Mouse (Mus musculus) small intestine, adult 2 months (tissue): ENCODE results near the gene Spag8.

Experiments used
- CTCF ChIP-seq: fragments of 200-500 bp; IDR thresholded peaks from 2 replicates; pipeline ENCODE4 v1.5.1; 2012; ENCODE audit warnings: low read depth, mild to moderate bottlenecking, control low read depth, inconsistent platforms, low read length, moderate library complexity, mixed read lengths; ENCODE audit not compliant: insufficient replicate concordance, insufficient read length; ENCODE audit errors: extremely low read depth
- POLR2A ChIP-seq: fragments of 200-500 bp; IDR thresholded peaks from 2 replicates; pipeline ENCODE4 v1.6.1; 2012; ENCODE audit warnings: low read depth, mild to moderate bottlenecking, control low read depth, inconsistent platforms, low read length, moderate library complexity

DNA sequence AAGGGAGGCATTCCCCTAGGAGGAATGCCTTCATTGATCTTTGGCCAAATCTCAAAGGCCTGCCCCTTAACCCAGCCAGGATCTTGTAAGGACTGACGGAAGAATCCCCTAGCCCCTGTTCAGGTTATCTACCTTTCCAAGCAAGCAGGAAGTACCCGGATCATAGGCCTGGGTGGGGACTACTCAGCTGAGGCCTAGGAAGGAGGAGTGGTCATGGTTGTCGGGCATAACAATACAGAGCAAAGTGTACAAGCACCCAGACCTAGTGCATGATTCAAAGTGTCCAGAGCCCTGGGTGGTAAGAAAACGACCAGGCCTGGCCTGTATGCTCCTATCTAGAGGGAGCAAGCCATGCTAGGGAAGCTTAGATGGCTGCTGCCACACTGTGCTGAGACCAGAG lies 22.2 kb upstream of the Spag8 start:
- TF ChIP-seq CTCF (no peak), POLR2A (no peak)
